Mouse (Mus musculus) megakaryocyte progenitor cell, adult 5-6 weeks (primary cell): Measurements from ENCODE around the gene Zfp112. TPM values are rescaled to one million over a fixed set of nuclear protein-coding genes. Genes with fewer than 3 reads are reported as not detected.

ENCODE experiments used
- total RNA-seq, 2 experiments: library from RNA; stranded (forward) in 1 of 2; stranded (reverse) in 1 of 2; fragments of 157-497, 149-512 nt in 1 of 2; fragments of 200-1000 nt in 1 of 2; gene quantifications; 2 replicates each; pipeline versions ENCODE4 v1.2.3 to v1.2.4; 2015 to 2017

Zfp112 gene
- total RNA-seq, 2 experiments from 2014 or later, result 0.21 to 0.94 TPM

Other genes starting within 250 kb of the Zfp112 start
- not detected in 2 replicates for gene Vmn1r177, start 245.9 kb upstream of the Zfp112 start, total RNA-seq (2015)
- not detected in 2 replicates for gene Vmn1r177, start 245.9 kb upstream of the Zfp112 start, total RNA-seq (2017)
- gene Vmn1r178, start 220.3 kb upstream of the Zfp112 start, total RNA-seq (2015), result not detected in 2 replicates
- not detected in 2 replicates for gene Vmn1r178, start 220.3 kb upstream of the Zfp112 start, total RNA-seq (2017)
- not detected in 2 replicates for gene Vmn1r179, start 185.3 kb upstream of the Zfp112 start, total RNA-seq (2015)
- gene Vmn1r179, start 185.3 kb upstream of the Zfp112 start, total RNA-seq (2017), result not detected in 2 replicates
- gene Vmn1r180, start 161.7 kb upstream of the Zfp112 start, total RNA-seq (2015), result not detected in 2 replicates
- gene Vmn1r180, start 161.7 kb upstream of the Zfp112 start, total RNA-seq (2017), result not detected in 2 replicates
- gene Vmn1r181, start 137.7 kb upstream of the Zfp112 start, total RNA-seq (2015), result not detected in 2 replicates
- not detected in 2 replicates for gene Vmn1r181, start 137.7 kb upstream of the Zfp112 start, total RNA-seq (2017)
- gene V1rd19, start 110.6 kb upstream of the Zfp112 start, total RNA-seq (2015), result not detected in 2 replicates
- gene V1rd19, start 110.6 kb upstream of the Zfp112 start, total RNA-seq (2017), result not detected in 2 replicates
- gene Vmn1r183, start 59.1 kb upstream of the Zfp112 start, total RNA-seq (2015), result not detected in 2 replicates
- not detected in 2 replicates for gene Vmn1r183, start 59.1 kb upstream of the Zfp112 start, total RNA-seq (2017)
- 14.2 and 16.3 TPM in 2 replicates for gene Zfp180, start 30.4 kb upstream of the Zfp112 start, total RNA-seq (2015)
- 14.1 and 16.7 TPM in 2 replicates for gene Zfp180, start 30.4 kb upstream of the Zfp112 start, total RNA-seq (2017)
- 9.1 and 10.3 TPM in 2 replicates for gene Zfp235, start 21.9 kb downstream of the Zfp112 start, total RNA-seq (2015)
- 6.4 and 7.9 TPM in 2 replicates for gene Zfp235, start 21.9 kb downstream of the Zfp112 start, total RNA-seq (2017)
- 1.9 and 2.2 TPM in 2 replicates for gene Zfp114, start 62.7 kb downstream of the Zfp112 start, total RNA-seq (2015)
- gene Zfp114, start 62.7 kb downstream of the Zfp112 start, total RNA-seq (2017), result 2.5 and 3.5 TPM in 2 replicates
- 10.3 and 14.3 TPM in 2 replicates for gene Zfp111, start 99.1 kb downstream of the Zfp112 start, total RNA-seq (2015)
- gene Zfp111, start 99.1 kb downstream of the Zfp112 start, total RNA-seq (2017), result 19.7 and 21.2 TPM in 2 replicates
- gene Zfp109, start 125.2 kb downstream of the Zfp112 start, total RNA-seq (2015), result 4.7 and 6.0 TPM in 2 replicates
- gene Zfp109, start 125.2 kb downstream of the Zfp112 start, total RNA-seq (2017), result 10.3 and 11.0 TPM in 2 replicates
- 1.2 and 2.1 TPM in 2 replicates for gene Zfp108, start 142.5 kb downstream of the Zfp112 start, total RNA-seq (2015)
- 1.5 and 2.3 TPM in 2 replicates for gene Zfp108, start 142.5 kb downstream of the Zfp112 start, total RNA-seq (2017)
- gene Zfp93, start 158.1 kb downstream of the Zfp112 start, total RNA-seq (2015), result 0.39 and 1.1 TPM in 2 replicates
- 1.5 and 2.4 TPM in 2 replicates for gene Zfp93, start 158.1 kb downstream of the Zfp112 start, total RNA-seq (2017)
- gene Zfp61, start 188.9 kb downstream of the Zfp112 start, total RNA-seq (2015), result 6.6 and 10.5 TPM in 2 replicates
- gene Zfp61, start 188.9 kb downstream of the Zfp112 start, total RNA-seq (2017), result 22.7 and 29.0 TPM in 2 replicates
- gene Zfp94, start 204.4 kb downstream of the Zfp112 start, total RNA-seq (2015), result 2.5 and 3.6 TPM in 2 replicates
- 2.7 and 5.0 TPM in 2 replicates for gene Zfp94, start 204.4 kb downstream of the Zfp112 start, total RNA-seq (2017)
- not detected in 2 replicates for gene Tescl, start 221.6 kb downstream of the Zfp112 start, total RNA-seq (2015)
- not detected in 2 replicates for gene Tescl, start 221.6 kb downstream of the Zfp112 start, total RNA-seq (2017)
- not detected in 2 replicates for gene Lypd5, start 236.9 kb downstream of the Zfp112 start, total RNA-seq (2015)
- not detected in 2 replicates for gene Lypd5, start 236.9 kb downstream of the Zfp112 start, total RNA-seq (2017)